Mouse (Mus musculus): ENCODE data around the gene Olfr486. TPM values are rescaled to one million over a fixed set of nuclear protein-coding genes. Genes with fewer than 3 reads are reported as not detected.

Olfr486 gene
- polyA plus RNA-seq, 1 experiment from 2014 or later: not detected

DNA sequence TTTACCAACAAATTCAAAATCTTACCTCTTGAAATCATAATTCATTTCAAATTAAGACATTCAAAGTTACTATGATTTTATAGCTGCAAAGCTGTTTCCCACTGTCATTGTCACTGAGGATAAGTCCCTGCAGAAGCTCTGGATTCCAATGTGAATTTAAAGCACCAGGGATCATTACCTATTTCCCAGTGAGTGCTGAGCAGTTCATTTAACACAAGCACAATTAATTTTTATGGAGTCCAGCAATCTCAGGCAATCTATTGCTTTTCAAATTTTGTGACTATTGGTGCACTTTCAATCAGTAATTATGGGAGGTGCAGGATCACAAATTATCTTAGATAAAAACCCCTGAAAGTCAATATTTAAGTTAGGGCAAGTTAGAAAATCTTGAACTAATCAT is 45.2 kb downstream of the Olfr486 start, which contains the start of gene Olfr484:
Gene Olfr484 (minus strand): TSS at position 101 of the 400 bp plus-strand sequence.
- no peaks in the 10 kb centered on the region for H3K27me3 ChIP-seq (ENCODE audit: control insufficient read depth, insufficient read depth, low read length)
- ATAC-seq (replicated peaks; ENCODE audit: low FRiP score): no peak
- H3K27ac ChIP-seq (ENCODE audit: low read depth, low read length): no peak within 1 kb of the TSS
- no peaks in the 10 kb centered on the region for H3K36me3 ChIP-seq (ENCODE audit: control insufficient read depth, insufficient read depth, low read length)
- no peak within 1 kb of the TSS for H3K4me3 ChIP-seq (ENCODE audit: low read depth, low read length)
- H3K4me1 ChIP-seq (replicated peaks; ENCODE audit: control insufficient read depth, insufficient read depth, low read length): no peaks in the 10 kb centered on the region
- H3K4me2 ChIP-seq (ENCODE audit: low read depth, low read length, severe bottlenecking): no peak within 1 kb of the TSS
- H3K9ac ChIP-seq (ENCODE audit: low read length): no peak within 1 kb of the TSS
- no peak for DNase-seq (ENCODE audit: low spot score)
- H3K9me3 ChIP-seq (ENCODE audit: control insufficient read depth, low read length): no peaks in the 10 kb centered on the region

Other genes with a start within 250 kb of the Olfr486 start
- not detected in 2 replicates for gene Olfr473, start 242.3 kb downstream of the Olfr486 start, polyA plus RNA-seq (2014; fragmentation: Nextera tagmentation; extraction: Ambion mirVana)
- not detected in 2 replicates for gene Olfr474, start 218.1 kb downstream of the Olfr486 start, polyA plus RNA-seq (2014; fragmentation: Nextera tagmentation; extraction: Ambion mirVana)
- not detected in 2 replicates for gene Olfr476, start 207.9 kb downstream of the Olfr486 start, polyA plus RNA-seq (2014; fragmentation: Nextera tagmentation; extraction: Ambion mirVana)
- gene Olfr477, start 186.0 kb downstream of the Olfr486 start, polyA plus RNA-seq (2014; fragmentation: Nextera tagmentation; extraction: Ambion mirVana): not detected in 2 replicates
- gene Olfr478, start 138.8 kb downstream of the Olfr486 start, polyA plus RNA-seq (2014; fragmentation: Nextera tagmentation; extraction: Ambion mirVana): not detected in 2 replicates
- gene Olfr479, start 122.0 kb downstream of the Olfr486 start, polyA plus RNA-seq (2014; fragmentation: Nextera tagmentation; extraction: Ambion mirVana): not detected in 2 replicates
- gene Olfr480, start 105.4 kb downstream of the Olfr486 start, polyA plus RNA-seq (2014; fragmentation: Nextera tagmentation; extraction: Ambion mirVana): not detected in 2 replicates
- gene Olfr481, start 92.9 kb downstream of the Olfr486 start, polyA plus RNA-seq (2014; fragmentation: Nextera tagmentation; extraction: Ambion mirVana): not detected in 2 replicates
- gene Olfr482, start 75.2 kb downstream of the Olfr486 start, polyA plus RNA-seq (2014; fragmentation: Nextera tagmentation; extraction: Ambion mirVana): not detected in 2 replicates
- gene Olfr483, start 71.9 kb downstream of the Olfr486 start, polyA plus RNA-seq (2014; fragmentation: Nextera tagmentation; extraction: Ambion mirVana): not detected in 2 replicates
- not detected in 2 replicates for gene Olfr484, start 45.3 kb downstream of the Olfr486 start, polyA plus RNA-seq (2014; fragmentation: Nextera tagmentation; extraction: Ambion mirVana)
- gene Olfr485, start 12.9 kb downstream of the Olfr486 start, polyA plus RNA-seq (2014; fragmentation: Nextera tagmentation; extraction: Ambion mirVana): not detected in 2 replicates
- not detected in 2 replicates for gene Olfr487, start 41.9 kb upstream of the Olfr486 start, polyA plus RNA-seq (2014; fragmentation: Nextera tagmentation; extraction: Ambion mirVana)
- not detected in 2 replicates for gene Olfr488, start 85.6 kb upstream of the Olfr486 start, polyA plus RNA-seq (2014; fragmentation: Nextera tagmentation; extraction: Ambion mirVana)
- not detected in 2 replicates for gene Olfr490, start 116.2 kb upstream of the Olfr486 start, polyA plus RNA-seq (2014; fragmentation: Nextera tagmentation; extraction: Ambion mirVana)
- not detected in 2 replicates for gene Olfr491, start 140.7 kb upstream of the Olfr486 start, polyA plus RNA-seq (2014; fragmentation: Nextera tagmentation; extraction: Ambion mirVana)
- not detected in 2 replicates for gene Olfr492, start 150.9 kb upstream of the Olfr486 start, polyA plus RNA-seq (2014; fragmentation: Nextera tagmentation; extraction: Ambion mirVana)
- gene Olfr493, start 174.2 kb upstream of the Olfr486 start, polyA plus RNA-seq (2014; fragmentation: Nextera tagmentation; extraction: Ambion mirVana): not detected in 2 replicates
- not detected in 2 replicates for gene Olfr494, start 192.6 kb upstream of the Olfr486 start, polyA plus RNA-seq (2014; fragmentation: Nextera tagmentation; extraction: Ambion mirVana)
- gene Olfr495, start 220.4 kb upstream of the Olfr486 start, polyA plus RNA-seq (2014; fragmentation: Nextera tagmentation; extraction: Ambion mirVana): not detected in 2 replicates
- gene Olfr497, start 247.7 kb upstream of the Olfr486 start, polyA plus RNA-seq (2014; fragmentation: Nextera tagmentation; extraction: Ambion mirVana): not detected in 2 replicates